Mouse (Mus musculus) hindbrain, embryonic 14.5 days (tissue): ENCODE data around the gene Adcy6. TPM values are rescaled to one million over a fixed set of nuclear protein-coding genes. Genes with fewer than 3 reads are reported as not detected.

ENCODE experiments used
- ATAC-seq: fragments of 200-750 bp; cut with Nextera tagmentation; 2 replicates; pipeline ENCODE4 v1.8.0; 2017; ENCODE audit warnings: moderate number of reproducible peaks, mild to moderate bottlenecking, moderate TSS enrichment, moderate library complexity; ENCODE audit not compliant: low FRiP score
- DNase-seq: peaks from one replicate; pipeline ENCODE4 v3.0.0-alpha.2; 2015; ENCODE audit warnings: low spot score
- H3K27ac ChIP-seq: fragments of 300-500 bp; sonication (generic); 2 replicates; pipeline ENCODE4 v1.5.1; 2014; ENCODE audit warnings: mild to moderate bottlenecking, moderate library complexity
- H3K27me3 ChIP-seq: fragments of 300-500 bp; sonication (generic); 2 replicates; pipeline ENCODE4 v1.6.1; 2014; ENCODE audit warnings: mild to moderate bottlenecking, low read length, mixed read lengths; ENCODE audit not compliant: control insufficient read depth, insufficient read depth
- H3K36me3 ChIP-seq: fragments of 300-500 bp; sonication (generic); replicated peaks from 2 replicates; pipeline ENCODE4 v1.6.1; 2014; ENCODE audit not compliant: control insufficient read depth, insufficient read depth
- H3K4me1 ChIP-seq: fragments of 300-500 bp; sonication (generic); replicated peaks from 2 replicates; pipeline ENCODE4 v1.6.1; 2014; ENCODE audit warnings: antibody characterized with exemption, low read length, mixed read lengths; ENCODE audit not compliant: control insufficient read depth, insufficient read depth
- H3K4me2 ChIP-seq: fragments of 300-500 bp; sonication (generic); replicated peaks from 2 replicates; pipeline ENCODE4 v1.6.1; 2014; ENCODE audit warnings: mild to moderate bottlenecking, moderate library complexity
- H3K4me3 ChIP-seq: fragments of 300-500 bp; sonication (generic); replicated peaks from 2 replicates; pipeline ENCODE4 v1.5.1; 2014; ENCODE audit warnings: mild to moderate bottlenecking, low read length
- H3K9ac ChIP-seq: fragments of 300-500 bp; sonication (generic); 2 replicates; pipeline ENCODE4 v1.6.1; 2014
- H3K9me3 ChIP-seq: fragments of 300-500 bp; sonication (generic); 2 replicates; pipeline ENCODE4 v1.6.1; 2016; ENCODE audit warnings: low read length; ENCODE audit not compliant: control insufficient read depth
- WGBS: fragments of 180-500 bp; shearing (Covaris S2); extraction: QIAGEN DNeasy Blood & Tissue Kit; methylation state at CpG from one replicate; pipeline ENCODE4 v1.1.7; 2014; 5-methylcytosine and 5-hydroxymethylcytosine counted together
- polyA plus RNA-seq: library from polyadenylated mRNA; unstranded; fragments of >200 nt; fragmentation: Nextera tagmentation; extraction: Ambion mirVana; gene quantifications from 2 replicates; pipeline ENCODE4 v1.2.1, GENCODE M21; 2014

Adcy6 gene
- polyA plus RNA-seq, 1 experiment from 2014 or later, result 11.0 TPM

- peaks cover 41% of the 10 kb centered on the region for H3K4me1 ChIP-seq
- WGBS, result 0% methylated on average over 16 of the region's 18 CpGs
Measured at GRCm38 (mm10) chr15:98631493-98631892, 21.6 kb upstream of the Adcy6 start.

GRCm38 (mm10) chr15:98630540-98630939 lies 20.7 kb upstream of the Adcy6 start, which contains the start of gene Cacnb3:
Gene Cacnb3, plus strand, starts transcription at chr15:98630840.
- no peaks in the 10 kb centered on the region for H3K36me3 ChIP-seq
- H3K4me1 ChIP-seq, result peaks cover 32% of the 10 kb centered on the region
- peak within 1 kb of the TSS; percentile 81 for H3K9ac ChIP-seq
- H3K4me2 ChIP-seq, result peak within 1 kb of the TSS; percentile 68
- H3K27ac ChIP-seq, result no peak within 1 kb of the TSS
- H3K4me3 ChIP-seq, result peak within 1 kb of the TSS; percentile 58; the same call in 1 of the 2 replicates
- 29% methylated on average over 4 of the region's 4 CpGs for WGBS
- ATAC-seq (no peak), DNase-seq (no peak)
- H3K27me3 ChIP-seq, result no peaks in the 10 kb centered on the region
- no peaks in the 10 kb centered on the region for H3K9me3 ChIP-seq

More at GRCm38 (mm10) chr15:98631493-98631892, 21.6 kb upstream of the Adcy6 start:
- Histone ChIP-seq H3K27ac (peak overlapping the region; percentile 93), H3K4me2 (peak overlapping the region; percentile 68), H3K9me3 (no peaks in the 10 kb centered on the region), H3K9ac (peak overlapping the region; percentile 81), H3K36me3 (no peaks in the 10 kb centered on the region), H3K27me3 (no peaks in the 10 kb centered on the region), H3K4me3 (peak overlapping the region; percentile 58)
- DNase-seq, result peak; percentile 78
- ATAC-seq, result 0 out of 2 replicates have a peak, but pooled peaks have one; percentile 10

GRCm38 (mm10) chr15:98629464-98629863 lies 19.6 kb upstream of the Adcy6 start:
- Histone ChIP-seq H3K4me3 (no peak overlapping the region), H3K36me3 (no peaks in the 10 kb centered on the region), H3K4me2 (no peak overlapping the region), H3K4me1 (peaks cover 30% of the 10 kb centered on the region), H3K9me3 (no peaks in the 10 kb centered on the region), H3K27me3 (no peaks in the 10 kb centered on the region), H3K9ac (no peak overlapping the region), H3K27ac (peak overlapping the region; percentile 39; the same call in 1 of the 2 replicates)
- no peak for DNase-seq
- WGBS, result 65% methylated on average over 6 of the region's 6 CpGs
- ATAC-seq, result no peak

- H3K4me3 ChIP-seq, result no peak overlapping the region
- H3K4me2 ChIP-seq, result peak overlapping the region; percentile 38
- ATAC-seq (no peak), DNase-seq (peak; percentile 46)
- WGBS, result 6% methylated on average over 20 of the region's 20 CpGs
- no peaks in the 10 kb centered on the region for H3K9me3 ChIP-seq
- H3K27me3 ChIP-seq, result no peaks in the 10 kb centered on the region
- H3K36me3 ChIP-seq, result no peaks in the 10 kb centered on the region
- H3K27ac ChIP-seq, result peak overlapping the region; percentile 39
- H3K9ac ChIP-seq, result peak overlapping the region; percentile 40
- peaks cover 30% of the 10 kb centered on the region for H3K4me1 ChIP-seq
Measured at GRCm38 (mm10) chr15:98628589-98629254, 18.8 kb upstream of the Adcy6 start.

- H3K27ac ChIP-seq, result no peak overlapping the region
- ATAC-seq, result no peak
- H3K27me3 ChIP-seq, result no peaks in the 10 kb centered on the region
- no peak for DNase-seq
- H3K9me3 ChIP-seq, result no peaks in the 10 kb centered on the region
- H3K9ac ChIP-seq, result no peak overlapping the region
- no peak overlapping the region for H3K4me3 ChIP-seq
- H3K4me2 ChIP-seq, result no peak overlapping the region
- H3K4me1 ChIP-seq, result peaks cover 17% of the 10 kb centered on the region
- 79% methylated on average over 7 of the region's 7 CpGs for WGBS
- H3K36me3 ChIP-seq, result no peaks in the 10 kb centered on the region
Measured at GRCm38 (mm10) chr15:98626487-98627212, 16.8 kb upstream of the Adcy6 start.

- DNase-seq (no peak), ATAC-seq (no peak)
- H3K27me3 ChIP-seq, result no peaks in the 10 kb centered on the region
- no peaks in the 10 kb centered on the region for H3K9me3 ChIP-seq
- H3K4me3 ChIP-seq, result no peak overlapping the region
- no peak overlapping the region for H3K9ac ChIP-seq
- WGBS, result 21% methylated on average over 8 of the region's 8 CpGs
- H3K4me2 ChIP-seq, result no peak overlapping the region
- H3K36me3 ChIP-seq, result no peaks in the 10 kb centered on the region
- H3K4me1 ChIP-seq, result peaks cover 17% of the 10 kb centered on the region
- H3K27ac ChIP-seq, result no peak overlapping the region
Measured at GRCm38 (mm10) chr15:98626078-98626477, 16.2 kb upstream of the Adcy6 start.

GRCm38 (mm10) chr15:98623361-98623821 lies 13.5 kb upstream of the Adcy6 start:
- no peaks in the 10 kb centered on the region for H3K9me3 ChIP-seq
- ATAC-seq (no peak), DNase-seq (no peak)
- no peak overlapping the region for H3K4me2 ChIP-seq
- H3K4me1 ChIP-seq, result peaks cover 6% of the 10 kb centered on the region; the same call in 1 of the 2 replicates
- no peaks in the 10 kb centered on the region for H3K36me3 ChIP-seq
- H3K27me3 ChIP-seq, result no peaks in the 10 kb centered on the region
- no peak overlapping the region for H3K9ac ChIP-seq
- H3K4me3 ChIP-seq, result no peak overlapping the region
- H3K27ac ChIP-seq, result no peak overlapping the region
- 60% methylated on average over 5 of the region's 5 CpGs for WGBS

- H3K4me3 ChIP-seq, result no peak overlapping the region
Measured at GRCm38 (mm10) chr15:98622721-98623120, 12.8 kb upstream of the Adcy6 start.

GRCm38 (mm10) chr15:98622199-98622598 lies 12.3 kb upstream of the Adcy6 start:
- Histone ChIP-seq H3K4me3 (no peak overlapping the region), H3K9me3 (no peaks in the 10 kb centered on the region), H3K27me3 (no peaks in the 10 kb centered on the region), H3K4me1 (no peaks in the 10 kb centered on the region), H3K9ac (no peak overlapping the region), H3K4me2 (no peak overlapping the region), H3K27ac (no peak overlapping the region), H3K36me3 (no peaks in the 10 kb centered on the region)
- 9% methylated on average over 7 of the region's 7 CpGs for WGBS
- ATAC-seq, result no peak
- no peak for DNase-seq

More at GRCm38 (mm10) chr15:98622721-98623120, 12.8 kb upstream of the Adcy6 start:
- WGBS, result 20% methylated on average over 6 of the region's 6 CpGs
- Histone ChIP-seq H3K9ac (no peak overlapping the region), H3K4me2 (no peak overlapping the region), H3K36me3 (no peaks in the 10 kb centered on the region), H3K9me3 (no peaks in the 10 kb centered on the region), H3K27ac (no peak overlapping the region), H3K27me3 (no peaks in the 10 kb centered on the region), H3K4me1 (no peaks in the 10 kb centered on the region)
- no peak for ATAC-seq
- DNase-seq, result no peak
